Mouse (Mus musculus) erythroblast, embryonic 14.5 days (primary cell): ENCODE measurements around the gene Lhpp.

Source experiments
- GATA1 ChIP-seq: IDR thresholded peaks from 2 replicates; pipeline ENCODE4 v1.6.1; 2012; ENCODE audit warnings: low read length, inconsistent platforms, mixed read lengths
- TAL1 ChIP-seq: IDR thresholded peaks from 3 replicates; pipeline ENCODE4 v1.6.1; 2012; ENCODE audit warnings: low read length, inconsistent platforms, mixed read lengths

DNA sequence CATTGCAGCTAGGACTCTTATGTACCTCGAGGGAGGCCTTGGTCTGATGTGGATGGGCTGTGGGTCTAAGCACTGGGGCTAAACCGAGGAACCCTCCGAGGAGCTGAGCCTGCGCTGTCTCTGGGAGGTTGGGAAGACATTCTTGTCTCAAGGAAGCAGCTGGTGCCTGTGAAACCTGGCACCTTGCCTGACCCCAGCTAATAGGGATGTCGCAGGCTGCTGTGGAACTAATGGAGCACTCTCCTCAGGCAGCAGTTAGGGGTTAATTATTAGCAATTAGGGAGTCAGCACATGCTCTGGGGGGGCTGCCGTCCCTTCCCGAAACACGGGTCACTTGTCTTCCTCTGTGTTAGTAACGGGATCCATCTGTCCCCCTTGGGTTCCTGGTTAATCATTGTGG, 30.5 kb downstream of the Lhpp start:
- TF ChIP-seq TAL1 (no peak), GATA1 (no peak)
